Mouse (Mus musculus): ENCODE results near the gene Ccl6. TPM values are rescaled to one million over a fixed set of nuclear protein-coding genes. Genes with fewer than 3 reads are reported as not detected.

Ccl6 gene
- polyA plus RNA-seq, 1 experiment from 2014 or later, result 1.3 TPM

- no peak overlapping the region for H3K9ac ChIP-seq (ENCODE audit: low read depth, low read length)
- no peak for DNase-seq (ENCODE audit: low spot score)
- no peak overlapping the region for H3K4me2 ChIP-seq (replicated peaks; ENCODE audit: low read depth, low read length)
- ATAC-seq (ENCODE audit: low FRiP score), result no peak
- H3K27ac ChIP-seq (ENCODE audit: low read depth, low read length), result no peak overlapping the region
- no peaks in the 10 kb centered on the region for H3K4me1 ChIP-seq (replicated peaks; ENCODE audit: control insufficient read depth, insufficient read depth, low read length)
- H3K36me3 ChIP-seq (ENCODE audit: control insufficient read depth, insufficient read depth, low read length), result no peaks in the 10 kb centered on the region
- no peaks in the 10 kb centered on the region for H3K27me3 ChIP-seq (ENCODE audit: control insufficient read depth, insufficient read depth, low read length)
- no peak overlapping the region for H3K4me3 ChIP-seq (ENCODE audit: low read depth, low read length)
- WGBS, result 95% methylated on average over 3 of the region's 3 CpGs
- H3K9me3 ChIP-seq (ENCODE audit: control insufficient read depth, low read length), result no peaks in the 10 kb centered on the region
These were observed 12.6 kb upstream of the Ccl6 start for GRCm38 (mm10) chr11:83605535-83605934.

- Histone ChIP-seq H3K4me1 (replicated peaks; ENCODE audit: control insufficient read depth, insufficient read depth, low read length) (no peaks in the 10 kb centered on the region), H3K27me3 (ENCODE audit: control insufficient read depth, insufficient read depth, low read length) (no peaks in the 10 kb centered on the region), H3K9ac (ENCODE audit: low read depth, low read length) (no peak overlapping the region), H3K9me3 (ENCODE audit: control insufficient read depth, low read length) (no peaks in the 10 kb centered on the region), H3K27ac (ENCODE audit: low read depth, low read length) (no peak overlapping the region), H3K4me2 (replicated peaks; ENCODE audit: low read depth, low read length) (no peak overlapping the region), H3K36me3 (ENCODE audit: control insufficient read depth, insufficient read depth, low read length) (no peaks in the 10 kb centered on the region), H3K4me3 (ENCODE audit: low read depth, low read length) (no peak overlapping the region)
- ATAC-seq (ENCODE audit: low FRiP score) (no peak), DNase-seq (ENCODE audit: low spot score) (no peak)
- WGBS, result 94% methylated on average over 4 of the region's 4 CpGs
These were observed 11.8 kb upstream of the Ccl6 start for GRCm38 (mm10) chr11:83604698-83605097.

GRCm38 (mm10) chr11:83603399-83603798, 10.5 kb upstream of the Ccl6 start:
- Histone ChIP-seq H3K9me3 (ENCODE audit: control insufficient read depth, low read length) (no peaks in the 10 kb centered on the region), H3K27me3 (ENCODE audit: control insufficient read depth, insufficient read depth, low read length) (no peaks in the 10 kb centered on the region), H3K27ac (ENCODE audit: low read depth, low read length) (no peak overlapping the region), H3K4me1 (replicated peaks; ENCODE audit: control insufficient read depth, insufficient read depth, low read length) (no peaks in the 10 kb centered on the region), H3K4me2 (replicated peaks; ENCODE audit: low read depth, low read length) (no peak overlapping the region), H3K36me3 (ENCODE audit: control insufficient read depth, insufficient read depth, low read length) (no peaks in the 10 kb centered on the region), H3K4me3 (ENCODE audit: low read depth, low read length) (no peak overlapping the region), H3K9ac (ENCODE audit: low read depth, low read length) (no peak overlapping the region)
- WGBS, result 96% methylated on average over 3 of the region's 3 CpGs
- DNase-seq (ENCODE audit: low spot score) (no peak), ATAC-seq (ENCODE audit: low FRiP score) (no peak)

GRCm38 (mm10) chr11:83600576-83600975, 7.7 kb upstream of the Ccl6 start:
- H3K9me3 ChIP-seq (ENCODE audit: control insufficient read depth, low read length), result no peaks in the 10 kb centered on the region
- H3K9ac ChIP-seq (ENCODE audit: low read depth, low read length), result no peak overlapping the region

GRCm38 (mm10) chr11:83598991-83599390, 6.1 kb upstream of the Ccl6 start:
- H3K27ac ChIP-seq (ENCODE audit: low read depth, low read length), result no peak overlapping the region
- H3K36me3 ChIP-seq (ENCODE audit: control insufficient read depth, insufficient read depth, low read length), result no peaks in the 10 kb centered on the region
- WGBS, result 91% methylated on average over 3 of the region's 3 CpGs
- no peak overlapping the region for H3K9ac ChIP-seq (ENCODE audit: low read depth, low read length)
- H3K4me2 ChIP-seq (replicated peaks; ENCODE audit: low read depth, low read length), result no peak overlapping the region
- no peaks in the 10 kb centered on the region for H3K9me3 ChIP-seq (ENCODE audit: control insufficient read depth, low read length)
- DNase-seq (ENCODE audit: low spot score), result no peak
- no peaks in the 10 kb centered on the region for H3K27me3 ChIP-seq (ENCODE audit: control insufficient read depth, insufficient read depth, low read length)
- no peak for ATAC-seq (ENCODE audit: low FRiP score)
- H3K4me1 ChIP-seq (replicated peaks; ENCODE audit: control insufficient read depth, insufficient read depth, low read length), result no peaks in the 10 kb centered on the region
- no peak overlapping the region for H3K4me3 ChIP-seq (ENCODE audit: low read depth, low read length)

More at GRCm38 (mm10) chr11:83600576-83600975, 7.7 kb upstream of the Ccl6 start:
- H3K4me3 ChIP-seq (ENCODE audit: low read depth, low read length), result no peak overlapping the region
- H3K27me3 ChIP-seq (ENCODE audit: control insufficient read depth, insufficient read depth, low read length), result no peaks in the 10 kb centered on the region
- no peak overlapping the region for H3K4me2 ChIP-seq (replicated peaks; ENCODE audit: low read depth, low read length)
- ATAC-seq (ENCODE audit: low FRiP score) (no peak), DNase-seq (ENCODE audit: low spot score) (no peak)
- WGBS, result 89% methylated on average over 2 of the region's 2 CpGs
- no peaks in the 10 kb centered on the region for H3K36me3 ChIP-seq (ENCODE audit: control insufficient read depth, insufficient read depth, low read length)
- no peak overlapping the region for H3K27ac ChIP-seq (ENCODE audit: low read depth, low read length)
- H3K4me1 ChIP-seq (replicated peaks; ENCODE audit: control insufficient read depth, insufficient read depth, low read length), result no peaks in the 10 kb centered on the region

GRCm38 (mm10) chr11:83598207-83598837, 5.4 kb upstream of the Ccl6 start:
- ATAC-seq (ENCODE audit: low FRiP score) (no peak), DNase-seq (ENCODE audit: low spot score) (no peak)
- Histone ChIP-seq H3K9ac (ENCODE audit: low read depth, low read length) (no peak overlapping the region), H3K27me3 (ENCODE audit: control insufficient read depth, insufficient read depth, low read length) (no peaks in the 10 kb centered on the region), H3K4me3 (ENCODE audit: low read depth, low read length) (no peak overlapping the region), H3K4me1 (replicated peaks; ENCODE audit: control insufficient read depth, insufficient read depth, low read length) (no peaks in the 10 kb centered on the region), H3K4me2 (replicated peaks; ENCODE audit: low read depth, low read length) (no peak overlapping the region), H3K36me3 (ENCODE audit: control insufficient read depth, insufficient read depth, low read length) (no peaks in the 10 kb centered on the region), H3K27ac (ENCODE audit: low read depth, low read length) (no peak overlapping the region), H3K9me3 (ENCODE audit: control insufficient read depth, low read length) (no peaks in the 10 kb centered on the region)
- 81% methylated on average over 3 of the region's 3 CpGs for whole genome bisulfite sequencing

- DNase-seq (ENCODE audit: low spot score) (no peak), ATAC-seq (ENCODE audit: low FRiP score) (no peak)
- Histone ChIP-seq H3K27ac (ENCODE audit: low read depth, low read length) (no peak overlapping the region), H3K4me2 (replicated peaks; ENCODE audit: low read depth, low read length) (no peak overlapping the region), H3K36me3 (ENCODE audit: control insufficient read depth, insufficient read depth, low read length) (no peaks in the 10 kb centered on the region), H3K4me3 (ENCODE audit: low read depth, low read length) (no peak overlapping the region), H3K9me3 (ENCODE audit: control insufficient read depth, low read length) (no peaks in the 10 kb centered on the region), H3K9ac (ENCODE audit: low read depth, low read length) (no peak overlapping the region), H3K27me3 (ENCODE audit: control insufficient read depth, insufficient read depth, low read length) (no peaks in the 10 kb centered on the region), H3K4me1 (replicated peaks; ENCODE audit: control insufficient read depth, insufficient read depth, low read length) (no peaks in the 10 kb centered on the region)
- WGBS, result 88% methylated on average over 7 of the region's 7 CpGs
These were observed 4.9 kb upstream of the Ccl6 start for GRCm38 (mm10) chr11:83597796-83598195.

GRCm38 (mm10) chr11:83595669-83596455, 3.0 kb upstream of the Ccl6 start:
- no peak overlapping the region for H3K9ac ChIP-seq (ENCODE audit: low read depth, low read length)
- H3K4me2 ChIP-seq (replicated peaks; ENCODE audit: low read depth, low read length), result no peak overlapping the region
- H3K27ac ChIP-seq (ENCODE audit: low read depth, low read length), result no peak overlapping the region
- H3K4me1 ChIP-seq (replicated peaks; ENCODE audit: control insufficient read depth, insufficient read depth, low read length), result no peaks in the 10 kb centered on the region
- H3K9me3 ChIP-seq (ENCODE audit: control insufficient read depth, low read length), result no peaks in the 10 kb centered on the region
- WGBS, result 81% methylated on average over 7 of the region's 7 CpGs
- no peaks in the 10 kb centered on the region for H3K27me3 ChIP-seq (ENCODE audit: control insufficient read depth, insufficient read depth, low read length)
- DNase-seq (ENCODE audit: low spot score) (no peak), ATAC-seq (ENCODE audit: low FRiP score) (no peak)
- no peaks in the 10 kb centered on the region for H3K36me3 ChIP-seq (ENCODE audit: control insufficient read depth, insufficient read depth, low read length)
- H3K4me3 ChIP-seq (ENCODE audit: low read depth, low read length), result no peak overlapping the region

- Histone ChIP-seq H3K4me1 (replicated peaks; ENCODE audit: control insufficient read depth, insufficient read depth, low read length) (no peaks in the 10 kb centered on the region), H3K27me3 (ENCODE audit: control insufficient read depth, insufficient read depth, low read length) (no peaks in the 10 kb centered on the region), H3K27ac (ENCODE audit: low read depth, low read length) (no peak overlapping the region), H3K4me2 (replicated peaks; ENCODE audit: low read depth, low read length) (no peak overlapping the region), H3K4me3 (ENCODE audit: low read depth, low read length) (no peak overlapping the region), H3K36me3 (ENCODE audit: control insufficient read depth, insufficient read depth, low read length) (no peaks in the 10 kb centered on the region), H3K9me3 (ENCODE audit: control insufficient read depth, low read length) (no peaks in the 10 kb centered on the region), H3K9ac (ENCODE audit: low read depth, low read length) (no peak overlapping the region)
- WGBS, result 89% methylated on average over 5 of the region's 5 CpGs
- ATAC-seq (ENCODE audit: low FRiP score) (no peak), DNase-seq (ENCODE audit: low spot score) (no peak)
These were observed 566 bp upstream of the Ccl6 start for GRCm38 (mm10) chr11:83593453-83593852.

Data from hindbrain, embryonic 11.5 days (tissue).